Mouse (Mus musculus) adrenal gland, postnatal 10 days (tissue): ENCODE measurements around the gene Gm49486. TPM values are rescaled to one million over a fixed set of nuclear protein-coding genes. Genes with fewer than 3 reads are reported as not detected.

ENCODE experiments used
- DNase-seq: peaks from one replicate; pipeline ENCODE4 v3.0.0; 2021; ENCODE audit warnings: mixed read lengths
- long read RNA-seq, 2 experiments: library from polyadenylated mRNA; stranded (forward); transcript quantifications; one replicate each; pipeline ENCODE4 v2.0.0; 2021
- total RNA-seq, 2 experiments: library from RNA; stranded (reverse); gene quantifications; 2 replicates each; pipeline ENCODE4 v1.2.3; 2021

Gene Gm49486
- under 1 TPM; 0.24 to 0.45 TPM for total RNA-seq
- long read RNA-seq, experiment 1, result 0 reads
- long read RNA-seq, experiment 2, result 0 reads

GRCm38 (mm10) chr15:79229058-79229821 lies at the start of gene Gm49486, which contains the start of gene Pick1:
Gene Gm49486, plus strand, starts transcription at chr15:79229391.
Gene Pick1, plus strand, starts transcription at chr15:79229173.
- DNase-seq, result peak; percentile 91

GRCm38 (mm10) chr15:79185213-79185612 lies 44.0 kb upstream of the Gm49486 start:
- no peak for DNase-seq

GRCm38 (mm10) chr15:79187819-79188218 lies 41.4 kb upstream of the Gm49486 start:
- no peak for DNase-seq

- DNase-seq, result no peak
Observed at GRCm38 (mm10) chr15:79191426-79191825, 37.8 kb upstream of the Gm49486 start.

- no peak for DNase-seq
Observed at GRCm38 (mm10) chr15:79192450-79192849, 36.7 kb upstream of the Gm49486 start.

- peak; percentile 28 for DNase-seq
Observed at GRCm38 (mm10) chr15:79192885-79193845, 36.0 kb upstream of the Gm49486 start.

- DNase-seq, result no peak
Observed at GRCm38 (mm10) chr15:79194048-79194447, 35.1 kb upstream of the Gm49486 start.

- DNase-seq, result no peak
Observed at GRCm38 (mm10) chr15:79194946-79195345, 34.2 kb upstream of the Gm49486 start.

GRCm38 (mm10) chr15:79195492-79195891 lies 33.7 kb upstream of the Gm49486 start:
- DNase-seq, result peak; percentile 51

GRCm38 (mm10) chr15:79199390-79199976 lies 29.7 kb upstream of the Gm49486 start:
- DNase-seq, result no peak

GRCm38 (mm10) chr15:79201491-79202150 lies 27.6 kb upstream of the Gm49486 start:
- no peak for DNase-seq

GRCm38 (mm10) chr15:79202575-79202974 lies 26.6 kb upstream of the Gm49486 start:
- no peak for DNase-seq

- peak; percentile 51 for DNase-seq
Observed at GRCm38 (mm10) chr15:79208211-79208610, 21.0 kb upstream of the Gm49486 start.

- DNase-seq, result peak; percentile 34
Observed at GRCm38 (mm10) chr15:79208758-79209439, 20.3 kb upstream of the Gm49486 start.

GRCm38 (mm10) chr15:79210357-79210756 lies 18.8 kb upstream of the Gm49486 start:
- no peak for DNase-seq

GRCm38 (mm10) chr15:79212750-79213446 lies 16.3 kb upstream of the Gm49486 start:
- DNase-seq, result no peak

GRCm38 (mm10) chr15:79213591-79213990 lies 15.6 kb upstream of the Gm49486 start:
- no peak for DNase-seq

- DNase-seq, result no peak
Observed at GRCm38 (mm10) chr15:79216191-79216590, 13.0 kb upstream of the Gm49486 start.

GRCm38 (mm10) chr15:79219572-79219971 lies 9.6 kb upstream of the Gm49486 start:
- no peak for DNase-seq

- no peak for DNase-seq
Observed at GRCm38 (mm10) chr15:79223641-79224040, 5.5 kb upstream of the Gm49486 start.

- DNase-seq, result peak; percentile 94
Observed at GRCm38 (mm10) chr15:79224685-79225084, 4.5 kb upstream of the Gm49486 start.
